Mouse (Mus musculus) naive thymus-derived CD4-positive, alpha-beta T cell, adult 2 months (primary cell): ENCODE results near the gene Tyrobp.

Experiments used
- DNase-seq: peaks from one replicate; pipeline ENCODE4 v3.0.0-alpha.2; 2011; ENCODE audit warnings: low read depth

The Tyrobp gene

GRCm38 (mm10) chr7:30423071-30423641 lies 9.6 kb downstream of the Tyrobp start:
- DNase-seq = no peak

GRCm38 (mm10) chr7:30429327-30429726 lies 15.8 kb downstream of the Tyrobp start:
- no peak for DNase-seq

GRCm38 (mm10) chr7:30430191-30430590 lies 16.6 kb downstream of the Tyrobp start:
- DNase-seq = no peak

DNA sequence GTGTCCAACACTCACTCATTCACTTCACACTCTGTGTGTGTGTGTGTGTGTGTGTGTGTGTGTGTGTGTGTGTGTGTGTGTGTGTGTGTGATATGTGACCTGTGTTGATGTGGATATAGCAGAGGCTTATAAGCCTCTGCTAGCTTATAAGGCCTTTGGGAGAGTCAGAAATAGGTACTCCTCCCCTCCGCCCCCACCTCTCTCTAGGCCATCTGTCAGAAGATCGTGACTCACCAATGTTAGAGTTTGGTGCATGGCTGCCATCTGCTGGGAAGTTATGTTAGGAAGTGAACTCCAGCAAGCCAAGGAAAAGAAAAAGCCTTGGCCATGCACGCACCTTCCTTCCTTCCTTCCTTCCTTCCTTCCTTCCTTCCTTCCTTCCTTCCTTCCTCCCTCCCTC lies 18.2 kb downstream of the Tyrobp start:
- peak; percentile 91 for DNase-seq

DNA sequence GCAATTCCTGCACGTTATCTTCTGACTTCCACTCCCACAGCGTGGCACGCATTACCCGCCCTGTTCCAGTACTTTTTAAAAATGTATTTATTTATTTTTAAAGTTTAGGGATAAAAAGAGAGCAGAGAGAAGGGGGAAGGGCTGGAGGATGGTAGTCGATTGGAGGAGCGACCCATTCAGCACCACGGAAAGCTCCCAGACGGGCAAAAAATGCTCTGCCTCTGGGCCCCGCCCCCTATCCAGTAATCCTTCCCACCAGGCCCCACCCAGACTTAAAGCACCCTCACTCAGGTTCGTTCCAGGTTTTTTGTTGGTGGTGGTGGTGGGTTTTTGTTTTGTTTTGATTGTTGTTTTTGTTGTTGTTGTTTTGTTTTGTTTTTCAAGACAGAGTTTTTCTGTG lies 20.7 kb downstream of the Tyrobp start:
- DNase-seq = peak; percentile 51

DNA sequence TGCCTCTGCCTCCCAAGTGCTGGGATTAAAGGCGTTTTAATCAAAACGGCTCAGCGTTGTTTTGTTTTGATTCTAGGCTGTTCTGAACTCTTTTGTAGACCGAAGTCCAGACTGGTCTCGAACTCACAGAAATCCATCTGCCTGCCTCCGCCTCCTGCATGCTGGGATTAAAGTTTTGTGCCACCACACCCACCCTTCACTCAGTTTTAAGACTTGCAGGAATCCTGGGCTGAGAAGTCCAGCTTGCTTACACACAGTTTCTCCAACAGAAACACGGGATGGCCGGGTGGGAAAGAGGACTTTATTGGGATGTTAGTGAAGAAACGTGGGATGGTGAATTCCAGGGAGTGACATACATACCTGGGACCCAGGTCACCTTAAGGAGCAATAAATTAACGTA lies 21.1 kb downstream of the Tyrobp start:
- DNase-seq = no peak

GRCm38 (mm10) chr7:30435156-30435555 lies 21.6 kb downstream of the Tyrobp start:
- DNase-seq = no peak

DNA sequence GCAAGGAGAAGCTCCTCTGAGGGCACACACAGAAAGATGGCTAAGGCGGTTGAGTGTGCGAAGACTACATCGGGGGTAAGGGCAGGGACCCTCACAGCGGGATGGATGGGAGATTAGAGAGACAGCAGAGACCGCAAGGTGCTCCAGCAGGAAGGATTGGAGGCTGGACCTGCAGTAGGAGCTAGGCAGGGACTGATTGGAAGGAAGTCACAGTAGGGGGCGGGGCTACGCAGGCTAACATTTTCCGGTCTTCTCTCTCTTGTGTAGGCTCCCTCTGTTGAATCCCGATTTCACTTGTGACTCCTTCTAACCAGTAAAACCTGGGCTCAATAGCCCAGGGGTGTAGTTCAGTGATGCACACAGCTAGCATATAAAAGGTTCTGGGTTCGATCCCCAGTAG lies 23.3 kb downstream of the Tyrobp start:
- peak; percentile 51 for DNase-seq

- DNase-seq = peak; percentile 21
Measured at GRCm38 (mm10) chr7:30439734-30440133, 26.2 kb downstream of the Tyrobp start.

DNA sequence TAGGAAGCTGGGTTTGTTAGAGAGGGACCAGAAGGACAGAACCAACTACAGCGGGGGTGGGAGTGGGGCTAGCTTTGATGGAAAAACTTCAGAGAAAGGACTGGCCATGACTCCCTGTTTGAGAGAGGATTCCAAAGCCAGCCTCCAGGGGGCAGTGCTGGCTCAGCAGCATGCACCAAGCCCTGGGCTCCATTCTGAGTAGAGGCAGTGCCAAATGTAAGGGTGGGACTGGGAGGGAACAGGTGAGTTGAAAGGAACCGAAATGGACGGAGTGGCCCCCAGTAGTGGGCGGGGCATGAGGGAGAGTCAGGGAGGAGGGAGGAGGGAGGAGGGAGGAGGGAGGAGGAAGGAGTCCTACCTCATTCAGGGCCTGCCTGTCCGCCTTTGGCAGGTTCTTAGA lies 27.1 kb downstream of the Tyrobp start:
- peak; percentile 80 for DNase-seq

- DNase-seq = peak; percentile 52
Measured at GRCm38 (mm10) chr7:30443696-30444095, 30.1 kb downstream of the Tyrobp start.

GRCm38 (mm10) chr7:30444154-30444970 lies 30.8 kb downstream of the Tyrobp start:
- peak; percentile 62 for DNase-seq

- DNase-seq = peak; percentile 71
Measured at GRCm38 (mm10) chr7:30444971-30445751, 31.6 kb downstream of the Tyrobp start, which contains the start of gene Aplp1. TSS of gene Aplp1 (minus strand) at chr7:30445535.

DNA sequence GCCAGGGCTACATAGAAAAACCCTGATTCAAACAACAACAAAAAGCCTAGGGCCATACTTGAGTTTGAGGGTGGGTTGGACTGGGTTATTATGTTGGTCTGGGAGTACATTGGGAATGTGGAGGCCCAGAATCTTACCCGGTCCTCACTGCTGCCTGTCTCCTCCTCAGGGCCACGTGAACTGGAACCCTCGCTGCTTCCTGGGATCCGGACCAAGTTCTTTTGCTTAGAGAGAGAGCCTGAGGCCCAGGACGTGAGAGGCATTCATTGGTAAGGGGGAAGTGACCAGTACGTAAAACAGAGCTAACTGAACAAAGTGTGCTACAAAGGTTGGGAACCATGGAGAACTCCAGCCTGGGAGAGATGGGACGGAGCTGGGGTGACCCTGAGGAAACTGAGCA lies 36.7 kb downstream of the Tyrobp start:
- no peak for DNase-seq

- DNase-seq = peak; percentile 46
Measured at GRCm38 (mm10) chr7:30453327-30453726, 39.8 kb downstream of the Tyrobp start.

- peak; percentile 76 for DNase-seq
Measured at GRCm38 (mm10) chr7:30453766-30454165, 40.2 kb downstream of the Tyrobp start.

GRCm38 (mm10) chr7:30454259-30454658 lies 40.7 kb downstream of the Tyrobp start:
- no peak for DNase-seq

DNA sequence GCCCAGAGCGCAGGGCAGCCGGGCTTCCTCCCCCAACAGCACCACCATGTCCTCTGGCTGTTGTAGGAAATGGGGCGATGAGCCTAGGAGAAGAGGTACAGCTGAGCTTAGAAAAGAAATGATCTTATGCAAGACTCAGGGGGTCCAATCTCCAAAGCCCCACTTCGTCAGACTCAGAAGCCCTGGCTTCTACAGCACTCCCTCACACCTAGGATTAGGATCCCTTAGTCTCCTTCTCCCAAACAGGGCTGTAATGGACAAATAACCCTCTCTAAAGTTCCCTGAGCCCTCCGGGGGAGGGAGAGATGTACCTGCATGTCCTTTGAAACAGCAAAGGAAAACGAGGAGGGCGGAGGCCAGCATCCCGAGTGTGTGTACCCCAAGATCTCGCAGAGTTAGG lies 42.9 kb downstream of the Tyrobp start:
- no peak for DNase-seq

- no peak for DNase-seq
Measured at GRCm38 (mm10) chr7:30456911-30457628, 43.5 kb downstream of the Tyrobp start.

GRCm38 (mm10) chr7:30457629-30458330 lies 44.2 kb downstream of the Tyrobp start, which contains the start of the genes Kirrel2 and Nphs1:
TSS of gene Kirrel2 (minus strand) at chr7:30457690.
TSS of gene Nphs1 (plus strand) at chr7:30458315.
- DNase-seq = no peak

DNA sequence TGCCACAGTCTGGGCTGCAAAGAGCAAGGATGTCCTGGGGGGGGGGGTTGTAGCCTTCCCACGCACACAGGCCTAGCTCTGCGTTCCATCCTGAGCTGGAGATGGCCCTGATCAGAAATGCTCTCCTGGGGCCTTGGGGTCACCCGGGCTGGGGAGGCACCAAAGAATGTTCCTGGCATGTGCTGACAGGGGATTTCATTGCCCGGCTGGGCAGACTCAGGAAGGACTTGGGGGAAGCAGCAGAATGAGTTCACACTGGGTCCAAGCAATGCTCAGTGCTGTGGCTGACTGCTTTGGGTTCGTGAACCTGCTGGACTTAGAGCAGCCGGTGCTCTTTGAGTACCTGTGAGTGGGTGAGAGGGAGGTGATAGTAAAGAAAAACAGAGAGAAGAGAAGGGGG lies 45.9 kb downstream of the Tyrobp start:
- no peak for DNase-seq
